Mouse (Mus musculus) G1E (cell line): ENCODE data around the gene Ncan.

Experiments
- CTCF ChIP-seq: IDR thresholded peaks from 2 replicates; pipeline ENCODE4 v1.5.1; 2012; ENCODE audit warnings: low read depth, low read length, inconsistent platforms, mixed read lengths
- GATA1 ChIP-seq: IDR thresholded peaks from 2 replicates; pipeline ENCODE4 v1.6.1; 2012; ENCODE audit warnings: borderline replicate concordance, low read length, inconsistent platforms, mixed read lengths
- GATA2 ChIP-seq: IDR thresholded peaks from 2 replicates; pipeline ENCODE4 v1.6.1; 2012; ENCODE audit warnings: low read depth, low read length, inconsistent platforms, borderline replicate concordance
- TAL1 ChIP-seq: conservative IDR thresholded peaks from 2 replicates; pipeline ENCODE4 v1.6.1; 2012; ENCODE audit warnings: low read depth, low read length, inconsistent platforms, mixed read lengths

DNA sequence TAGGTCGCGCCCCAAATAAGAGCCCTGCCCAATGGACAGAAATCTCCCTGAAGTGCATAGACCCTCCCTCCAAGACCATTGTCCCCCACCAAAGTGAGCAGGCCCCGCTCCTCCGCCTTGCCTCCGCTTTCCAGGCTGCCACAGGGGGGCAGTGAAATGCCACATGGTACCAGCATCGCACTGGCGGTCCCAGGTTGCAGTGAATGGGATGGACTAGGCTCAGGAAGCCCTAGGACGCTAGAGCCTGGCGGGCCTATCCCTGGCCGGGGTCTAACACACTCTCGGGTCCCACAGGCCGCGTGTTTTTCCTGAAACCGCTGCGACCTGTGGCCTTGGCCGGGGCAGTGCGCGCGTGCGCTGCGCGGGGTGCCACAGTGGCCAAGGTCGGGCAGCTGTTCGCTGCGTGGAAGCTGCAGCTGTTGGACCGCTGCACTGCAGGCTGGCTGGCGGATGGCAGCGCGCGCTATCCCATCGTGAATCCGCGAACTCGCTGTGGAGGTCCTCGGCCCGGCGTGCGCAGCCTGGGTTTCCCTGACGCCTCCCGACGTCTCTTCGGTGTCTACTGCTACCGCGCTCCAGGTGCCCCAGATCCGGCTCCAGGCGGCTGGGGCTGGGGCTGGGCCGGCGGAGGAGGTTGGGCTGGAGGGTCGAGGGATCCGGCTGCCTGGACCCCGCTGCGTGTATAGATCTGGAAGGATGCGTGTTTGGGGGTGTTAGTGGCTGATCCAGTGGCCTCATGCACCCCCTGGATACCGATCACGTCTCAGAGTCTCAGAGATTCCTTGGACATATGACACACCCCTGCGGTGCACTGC lies 32.6 kb downstream of the Ncan start:
- TF ChIP-seq TAL1, result no peak
- TF ChIP-seq CTCF, result no peak
- TF ChIP-seq GATA1, result no peak
- TF ChIP-seq GATA2, result no peak
